Mouse (Mus musculus) olfactory bulb, adult 2 months (tissue): ENCODE results near the gene Slc39a13.
"Not testable (repeated sequence)": the region's sequence is repeated elsewhere in the genome, so short reads cannot be mapped to it uniquely, and the experiment has no call there.

ENCODE experiments used
- CTCF ChIP-seq: fragments of 200-500 bp; IDR thresholded peaks from 2 replicates; pipeline ENCODE4 v1.5.1; 2012; ENCODE audit warnings: low read depth, mild to moderate bottlenecking, low read length, moderate library complexity; ENCODE audit not compliant: insufficient read depth
- POLR2A ChIP-seq: fragments of 200-500 bp; IDR thresholded peaks from 2 replicates; pipeline ENCODE4 v1.6.1; 2012; ENCODE audit warnings: mild to moderate bottlenecking, low read depth, low read length, moderate library complexity; ENCODE audit not compliant: insufficient read depth

DNA sequence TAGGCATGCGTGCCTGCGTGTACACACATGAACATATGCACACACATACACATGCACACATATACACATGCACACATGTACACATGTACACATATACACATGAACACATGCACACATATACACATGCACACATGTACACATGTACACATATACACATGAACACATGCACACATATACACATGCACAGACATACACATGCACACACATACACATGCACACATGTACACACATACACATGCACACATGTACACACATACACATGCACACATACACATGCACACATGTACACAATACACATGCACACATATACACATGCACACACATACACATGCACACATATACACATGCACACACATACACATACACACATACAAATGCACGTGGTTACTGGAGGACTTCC, 41.6 kb upstream of the Slc39a13 start:
- TF ChIP-seq CTCF, POLR2A: not testable (repeated sequence)
